Mouse (Mus musculus) kidney, adult 8-10 months (tissue): Measurements from ENCODE around the gene Gpbar1.
"Not testable (repeated sequence)": the region's sequence is repeated elsewhere in the genome, so short reads cannot be mapped to it uniquely, and the experiment has no call there.

Source experiments
- DNase-seq, 2 experiments: peaks; one replicate each; pipeline ENCODE4 v3.0.0; 2022

Gpbar1 gene

DNA sequence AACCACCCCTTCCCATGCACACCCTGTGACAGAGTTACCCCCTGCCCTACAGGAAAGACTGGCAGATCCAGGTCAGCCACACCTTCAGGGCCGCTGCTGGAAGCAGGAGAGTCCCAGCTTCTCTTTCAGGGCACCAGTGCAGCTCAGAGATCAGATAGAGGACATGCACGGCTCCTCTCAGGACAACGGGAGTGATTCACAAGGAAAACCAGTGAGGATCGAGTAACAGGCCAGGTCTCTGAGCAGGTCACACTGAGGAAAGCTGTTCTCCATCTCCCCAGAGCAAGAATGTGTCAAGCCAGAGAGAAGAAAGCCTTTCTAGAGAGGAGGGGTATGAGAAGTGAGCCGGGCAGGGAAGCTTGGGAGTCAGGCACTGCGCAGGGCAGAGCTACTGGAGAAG is 18.1 kb downstream of the Gpbar1 start:
- no peak for DNase-seq

DNA sequence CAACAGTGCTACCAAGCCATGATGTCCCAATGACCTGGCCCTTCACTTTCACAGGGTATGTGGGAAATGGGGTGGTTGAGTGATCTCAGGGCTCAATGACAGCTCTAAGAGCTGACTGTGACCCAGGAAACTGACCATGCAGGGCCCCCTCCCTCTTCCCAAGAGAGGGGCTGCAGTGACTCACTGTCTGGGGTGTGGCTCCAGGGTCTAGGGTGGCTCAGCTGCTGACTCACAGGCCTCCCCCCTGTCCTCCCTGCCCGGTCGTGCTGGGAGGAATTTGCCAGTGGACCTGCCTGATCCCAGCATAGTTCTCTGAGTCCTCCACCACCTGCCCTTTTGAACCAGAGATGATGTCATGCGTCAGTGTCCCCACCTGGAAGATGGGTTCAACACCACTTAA is 18.9 kb downstream of the Gpbar1 start:
- DNase-seq = no peak

DNA sequence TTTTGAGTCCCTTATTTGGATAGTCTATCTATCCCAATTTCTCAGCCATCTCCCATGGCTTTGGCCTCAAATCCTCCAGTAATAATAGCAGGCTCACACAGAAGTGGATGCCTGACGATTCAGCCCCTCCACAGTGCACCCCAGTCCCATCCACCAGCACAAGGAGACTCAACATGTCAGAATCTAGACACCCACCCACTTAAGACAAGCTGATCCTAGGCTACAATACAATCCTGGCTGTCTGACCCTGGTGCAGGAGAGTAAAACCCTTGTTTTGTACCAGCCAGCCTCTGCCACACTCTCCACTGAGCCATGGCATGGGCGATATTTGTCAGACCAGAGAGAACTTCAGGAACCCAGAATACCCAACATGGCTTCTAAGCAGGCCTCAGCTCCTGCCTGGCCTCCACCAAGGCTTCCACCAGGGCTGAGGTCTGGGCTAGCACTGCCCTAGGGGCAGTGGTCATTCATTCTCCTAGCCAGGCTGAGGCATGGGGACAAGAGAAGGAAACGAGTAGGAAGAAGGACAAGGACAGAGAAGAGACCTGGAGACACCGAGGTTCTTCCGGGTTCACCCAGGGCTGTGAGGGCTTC is 19.9 kb downstream of the Gpbar1 start:
- no peak for DNase-seq

DNA sequence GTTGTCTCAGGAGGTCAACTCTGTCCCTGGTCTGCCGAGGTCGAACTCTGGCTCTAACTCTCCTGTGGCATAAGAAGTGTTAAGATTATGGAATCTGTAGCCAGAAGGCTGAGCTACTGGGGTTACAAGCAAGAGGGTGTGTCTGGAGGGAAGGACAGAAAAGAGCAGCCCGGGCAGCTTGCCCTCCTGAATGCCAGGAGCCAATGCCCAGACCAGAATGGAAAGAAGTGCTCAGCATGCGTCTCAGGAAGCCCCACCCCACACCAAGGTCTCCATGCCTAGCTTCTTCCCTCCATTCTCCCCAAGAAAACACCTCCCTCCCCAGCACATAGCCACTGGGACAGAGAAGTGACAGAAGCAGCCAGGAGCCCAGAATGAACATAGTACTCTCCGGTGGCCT is 20.6 kb downstream of the Gpbar1 start:
- no peak for DNase-seq

DNA sequence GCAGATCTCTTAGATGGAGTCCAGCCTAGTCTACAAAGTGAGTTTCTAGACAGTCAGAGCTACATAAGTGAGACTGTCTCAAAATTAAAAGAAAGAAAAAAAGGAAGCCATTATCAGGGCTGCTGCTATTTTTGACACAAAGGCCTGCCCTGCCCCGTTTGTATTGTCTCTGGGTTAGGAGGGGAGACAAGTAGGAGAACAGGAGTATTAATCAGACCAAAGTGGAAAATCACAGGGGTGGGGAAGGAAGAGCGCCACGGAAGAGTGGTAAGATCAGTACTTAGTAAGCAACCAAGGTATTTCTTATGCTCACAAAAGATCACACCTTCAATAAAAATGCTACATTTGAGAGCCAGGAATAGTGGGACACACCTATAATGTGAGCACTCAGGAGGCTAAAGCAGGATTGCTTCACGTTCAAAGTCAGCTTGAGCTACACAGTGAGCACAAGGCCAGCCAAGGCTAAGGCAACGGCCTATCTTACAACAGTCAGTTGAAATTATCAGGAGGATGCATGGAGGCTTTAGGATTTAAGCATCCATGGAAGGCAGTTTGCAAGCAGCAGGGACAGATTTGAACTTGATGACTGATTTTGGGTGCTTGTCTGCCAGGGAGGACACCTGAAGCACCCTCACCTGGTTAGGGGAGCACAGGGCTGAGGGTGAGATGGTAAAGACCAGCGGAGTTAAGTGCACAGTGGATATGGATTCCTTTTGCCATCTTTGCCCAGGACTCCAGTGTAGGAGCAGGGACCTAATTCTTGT is 22.2 kb downstream of the Gpbar1 start:
- no peak for DNase-seq

DNA sequence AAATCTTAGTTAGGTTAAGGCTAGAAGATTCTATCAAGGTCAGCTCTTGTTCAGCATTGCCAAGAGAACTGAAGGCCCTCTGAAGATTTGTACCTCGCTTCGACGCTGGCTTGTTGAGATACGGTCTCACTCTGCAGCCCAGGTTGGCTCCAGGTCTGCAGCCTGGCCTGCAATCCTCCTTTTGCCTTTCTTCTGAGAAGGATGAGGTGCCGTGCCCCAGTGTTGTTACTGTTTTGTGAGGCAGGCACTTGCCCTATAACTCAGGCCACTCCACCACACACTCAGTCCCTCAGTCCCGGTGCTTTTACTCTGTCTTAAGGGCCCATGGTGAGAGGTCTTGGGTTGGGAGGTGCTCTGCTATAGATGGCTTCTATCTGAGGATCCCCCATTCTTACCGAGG is 23.9 kb downstream of the Gpbar1 start:
- DNase-seq = no peak

DNA sequence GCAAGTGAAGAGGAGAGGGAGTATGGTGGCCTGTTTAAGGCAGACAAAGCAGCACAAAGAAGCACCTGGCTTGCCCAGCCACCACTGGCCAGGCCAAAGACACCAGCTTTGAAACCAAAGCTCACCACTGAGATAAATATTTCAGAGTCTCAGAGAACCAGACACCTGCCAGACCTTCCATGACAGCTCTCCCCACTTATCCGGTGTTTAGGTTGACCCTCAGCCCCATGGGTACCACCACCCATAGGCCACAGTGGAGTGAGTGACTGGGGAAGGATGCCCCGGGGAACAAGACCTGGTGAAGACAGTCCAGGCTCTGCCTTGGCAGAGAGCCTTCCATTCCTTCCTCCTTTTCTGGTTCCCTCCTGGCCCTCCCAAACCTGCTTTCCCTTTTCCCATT is 24.5 kb downstream of the Gpbar1 start:
- no peak for DNase-seq

DNA sequence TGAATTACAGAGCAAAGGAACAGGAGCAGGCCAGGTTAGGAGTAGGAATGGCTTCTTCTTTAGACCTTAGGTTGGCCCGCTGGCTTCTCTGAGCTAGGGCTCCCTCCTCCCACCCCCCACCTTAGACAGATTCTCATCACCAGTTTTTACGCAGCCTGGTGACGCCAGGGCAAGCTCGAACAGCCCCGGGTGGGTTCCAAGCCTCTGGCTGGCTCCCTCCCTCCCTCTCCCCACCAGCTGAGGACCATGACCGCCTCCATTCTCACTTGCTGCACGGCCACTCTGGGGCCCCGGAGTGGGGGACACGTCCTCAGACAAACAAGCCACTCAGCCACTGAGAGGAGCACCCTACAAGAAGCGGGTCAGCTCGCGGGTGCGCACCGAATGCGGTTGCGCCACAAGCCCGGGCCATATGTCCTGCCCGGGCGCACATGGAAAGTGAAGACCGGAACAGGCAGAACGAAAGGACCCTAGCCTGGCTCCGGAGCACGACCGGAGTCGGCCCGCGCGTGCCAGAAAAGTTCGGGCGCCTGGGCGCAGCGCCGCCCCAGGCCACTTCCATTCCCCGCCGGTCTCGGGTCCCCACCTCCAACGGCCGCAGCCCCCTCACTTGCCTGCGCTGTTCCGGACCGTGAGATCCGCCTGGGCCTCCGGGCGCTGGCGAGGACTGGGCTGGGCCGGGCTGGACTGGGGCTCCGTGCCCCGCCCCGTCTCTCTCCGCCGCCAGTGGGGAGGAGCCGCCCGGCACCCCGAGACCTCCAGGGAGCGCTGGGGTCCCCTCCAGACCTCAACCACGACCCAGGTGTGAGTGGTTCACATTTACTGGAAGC is 25.4 kb downstream of the Gpbar1 start:
- peak; percentile 70 to 71 for DNase-seq

DNA sequence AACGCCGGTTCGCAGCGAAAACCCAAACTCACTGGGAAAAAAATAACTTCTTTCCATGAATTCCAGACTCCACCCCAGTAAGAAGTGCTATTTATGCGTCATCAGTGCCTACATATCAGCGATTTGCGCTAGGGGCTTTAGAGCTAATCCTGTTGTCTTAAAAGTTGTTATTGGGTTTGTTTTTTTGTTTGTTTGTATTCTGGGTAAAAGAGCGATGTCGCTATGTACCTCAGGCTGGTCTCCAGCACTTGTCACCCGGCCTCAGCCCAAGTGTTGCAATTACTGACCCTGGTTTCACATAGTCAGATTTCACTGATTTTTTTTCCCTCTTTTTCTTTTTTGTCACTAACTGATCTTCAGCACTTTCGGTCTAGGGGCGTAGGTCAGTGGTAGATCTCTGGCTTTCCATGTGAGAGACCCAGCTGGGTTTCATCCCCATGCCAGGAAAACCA is 26.0 kb downstream of the Gpbar1 start:
- DNase-seq = no peak

DNA sequence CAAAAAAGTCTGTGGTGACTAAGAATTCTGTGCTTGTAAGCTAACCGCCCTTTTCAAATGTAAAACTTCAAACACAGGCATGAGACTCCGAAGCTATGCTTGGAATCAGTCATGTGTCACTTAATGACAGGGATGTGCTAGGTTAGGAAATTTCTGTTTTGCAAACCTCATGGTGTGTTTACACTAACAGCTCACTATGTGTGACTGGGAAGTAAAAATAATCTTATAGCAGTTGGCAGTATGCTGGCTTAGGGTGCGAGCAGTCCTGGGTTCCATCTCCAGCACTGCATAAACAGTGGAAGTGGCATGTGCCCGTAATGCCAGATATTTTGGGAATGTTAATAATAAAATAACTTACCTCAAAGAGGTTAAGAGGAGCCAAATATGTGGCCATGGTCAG is 26.6 kb downstream of the Gpbar1 start:
- no peak for DNase-seq

DNA sequence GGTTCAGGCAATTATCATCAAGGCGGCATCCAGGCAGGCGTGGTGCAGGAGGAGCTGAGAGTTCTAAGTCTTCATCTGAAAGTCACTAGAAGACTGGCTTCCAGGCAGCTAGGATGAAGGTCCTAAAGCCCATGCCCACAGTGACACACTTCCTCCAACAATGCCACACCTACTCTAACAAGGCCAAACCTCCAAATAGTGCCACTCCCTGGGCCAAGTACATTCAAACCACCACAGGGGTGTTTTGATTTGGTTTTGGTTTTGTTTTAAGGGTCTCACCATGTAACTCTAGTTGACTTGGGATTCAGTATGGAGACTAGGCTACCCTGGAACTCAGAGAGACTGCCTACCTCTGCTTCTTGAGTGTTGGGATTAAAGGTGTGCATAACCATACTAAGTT is 27.2 kb downstream of the Gpbar1 start, which contains the start of gene Tmbim1:
Gene Tmbim1, minus strand, starts transcription at position 101 of the 400 bp plus-strand sequence.
- no peak for DNase-seq

DNA sequence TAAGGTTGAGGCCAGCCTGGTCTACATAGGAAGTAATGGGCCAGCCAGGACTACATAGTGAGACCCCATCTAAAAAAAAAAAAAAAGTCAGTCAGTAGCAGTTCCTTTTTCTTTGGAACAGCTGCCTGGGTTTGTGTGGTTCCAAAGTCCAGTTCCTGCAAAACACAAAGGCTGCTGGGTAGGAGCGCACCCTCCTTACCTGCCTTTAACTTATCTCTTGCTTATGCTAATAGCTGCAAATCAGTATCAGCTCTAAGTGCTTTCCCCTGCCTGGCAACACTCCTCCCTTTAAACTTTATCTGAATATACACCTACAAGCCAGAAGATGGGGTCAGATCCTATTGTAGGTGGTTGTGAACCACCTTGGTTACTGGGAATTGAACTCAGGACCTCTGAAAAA is 28.8 kb downstream of the Gpbar1 start:
- no peak for DNase-seq

DNA sequence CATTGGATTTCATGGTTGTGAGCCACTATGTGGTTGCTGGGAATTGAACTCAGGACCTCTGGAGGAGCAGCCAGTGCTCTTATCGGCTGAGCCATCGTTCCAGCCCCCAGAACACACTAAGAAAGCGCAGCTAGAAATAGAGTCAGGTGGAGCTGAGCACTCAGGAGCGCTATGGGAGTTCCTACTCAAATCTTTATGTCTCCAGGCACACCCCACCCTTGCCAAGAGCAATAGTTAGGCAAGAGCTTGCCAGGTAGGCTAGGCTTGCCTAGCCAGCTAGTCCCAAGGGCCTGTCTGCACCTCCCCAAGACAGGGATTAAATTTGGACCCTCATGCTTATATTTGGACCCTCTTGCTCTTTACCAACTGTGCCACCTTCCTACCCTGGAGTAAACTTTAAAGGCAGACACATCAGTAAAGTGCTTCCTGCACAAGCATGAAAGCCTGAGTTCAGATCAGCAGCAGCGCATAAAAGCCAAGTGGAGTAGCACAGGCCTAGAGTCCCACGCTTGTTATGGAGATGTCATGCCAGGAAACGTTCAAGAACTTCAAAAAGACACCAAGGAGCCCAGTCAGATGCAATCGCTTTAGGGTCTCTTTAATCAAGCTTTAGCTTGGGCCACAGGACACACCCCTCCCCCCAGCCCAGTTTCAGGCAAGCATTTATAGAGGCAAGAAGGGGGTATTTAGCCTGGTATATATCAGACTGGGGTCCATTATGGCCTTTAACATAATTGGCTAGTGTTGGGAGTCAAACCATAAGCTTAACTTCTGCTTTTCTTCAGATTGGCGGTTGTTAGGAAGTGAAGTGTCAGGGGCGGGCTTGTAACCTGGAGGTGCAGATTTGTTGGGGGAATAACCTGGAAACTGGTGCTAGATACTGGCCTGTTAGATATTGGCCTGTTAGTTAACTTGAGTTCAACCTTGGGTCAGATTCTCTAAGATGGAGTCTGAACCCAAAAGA is 29.9 kb downstream of the Gpbar1 start:
- DNase-seq = no peak

DNA sequence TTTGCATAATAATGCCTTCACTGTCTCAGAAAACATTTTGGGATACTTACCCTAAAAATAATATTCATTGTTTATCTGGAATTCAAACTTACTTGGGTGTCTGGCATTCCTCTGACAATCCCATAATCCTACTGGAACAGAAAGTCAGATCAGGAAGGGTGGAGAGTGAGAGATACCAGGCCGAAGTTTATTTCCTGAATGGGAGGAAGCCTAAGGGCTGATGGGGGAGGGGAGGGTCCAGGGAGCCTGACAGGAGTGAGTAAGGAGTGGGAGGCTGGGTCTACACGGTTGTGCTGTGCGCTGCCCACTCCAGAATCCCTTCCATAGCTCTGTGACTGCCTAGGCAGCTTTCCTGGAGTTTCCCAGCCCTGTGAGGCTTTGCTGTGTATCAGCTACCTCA is 31.4 kb downstream of the Gpbar1 start:
- no peak for DNase-seq

DNA sequence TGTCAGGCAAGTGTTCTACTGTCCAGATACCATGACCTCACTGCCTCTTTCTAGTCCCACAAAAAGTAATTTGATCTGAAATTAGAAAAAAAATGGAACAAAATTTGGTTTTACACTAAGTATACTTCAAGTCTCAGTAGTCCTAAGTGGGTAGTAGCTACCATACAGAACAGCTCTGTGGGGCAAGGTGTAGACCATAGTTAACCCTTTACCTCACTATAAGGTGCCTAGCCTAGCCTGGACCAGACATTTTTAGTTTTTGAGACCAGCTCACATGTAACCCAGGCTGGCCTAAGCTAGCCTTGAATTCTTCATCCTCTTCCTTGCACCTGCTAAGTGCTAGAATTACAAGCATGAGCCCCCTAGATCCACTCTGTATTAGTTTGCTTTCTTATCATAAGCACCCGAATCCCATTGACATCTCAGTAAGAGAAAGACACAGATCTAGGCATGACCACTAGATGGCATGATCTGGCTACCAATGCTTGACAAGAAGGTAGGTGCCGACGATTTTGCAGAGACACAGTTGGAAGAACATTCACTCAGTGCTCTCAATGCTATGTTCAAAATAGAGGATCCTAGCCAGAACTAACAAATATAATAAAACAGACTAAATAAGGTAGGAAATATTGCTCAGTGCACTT is 34.8 kb downstream of the Gpbar1 start:
- DNase-seq = peak; percentile 71 to 80

DNA sequence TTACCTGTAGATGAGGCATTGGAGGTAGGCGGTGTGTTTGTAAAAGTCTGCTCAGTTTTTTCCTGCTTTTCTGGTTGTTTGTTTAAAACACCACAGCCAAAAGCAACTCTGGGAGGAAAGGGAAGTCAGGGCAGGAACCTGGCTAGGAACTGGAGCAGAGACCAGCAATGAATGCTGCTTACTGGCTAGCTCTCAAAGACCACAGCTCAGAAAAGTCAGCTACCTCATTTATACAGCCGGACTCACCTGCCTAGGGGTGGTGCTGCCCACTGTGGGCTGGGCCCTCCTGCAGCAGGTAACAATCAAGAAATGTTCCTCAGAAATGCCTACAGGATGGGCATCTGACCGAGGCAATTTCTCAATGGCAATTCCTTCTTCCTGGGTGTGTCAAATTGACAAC is 36.4 kb downstream of the Gpbar1 start:
- no peak for DNase-seq

DNA sequence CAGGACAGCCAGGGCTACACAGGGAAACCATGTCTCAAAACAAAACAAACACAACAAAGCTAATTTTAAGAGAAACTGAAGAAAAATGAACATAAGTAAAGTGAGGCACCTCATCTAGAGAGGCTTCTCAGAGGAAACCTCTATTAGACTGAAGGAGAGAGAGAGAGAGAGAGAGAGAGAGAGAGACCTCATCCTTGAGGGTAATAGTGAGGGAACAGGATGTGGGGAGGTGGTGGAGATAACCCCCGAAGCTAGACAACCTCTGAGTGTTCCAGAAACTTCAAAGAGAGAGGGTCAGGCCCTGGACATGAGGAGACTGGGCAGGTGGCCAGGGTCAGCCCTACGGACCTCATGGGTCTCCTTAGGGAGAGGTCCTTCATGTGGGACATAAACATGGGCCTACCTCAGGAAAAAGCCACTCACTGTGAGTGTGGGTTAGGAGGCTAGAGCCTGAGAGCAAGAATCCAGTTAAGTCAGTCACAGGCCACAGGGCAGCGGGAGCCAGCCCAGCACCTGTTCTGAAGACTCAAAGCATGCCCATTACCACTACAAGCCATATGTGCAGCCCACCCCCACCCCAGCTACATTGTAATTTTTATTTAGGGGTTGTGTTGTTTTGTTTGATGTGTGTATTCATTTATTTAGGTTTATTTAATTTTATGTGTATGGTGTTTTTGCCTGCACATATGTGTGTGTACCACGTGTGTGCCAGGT is 37.9 kb downstream of the Gpbar1 start:
- no peak for DNase-seq

DNA sequence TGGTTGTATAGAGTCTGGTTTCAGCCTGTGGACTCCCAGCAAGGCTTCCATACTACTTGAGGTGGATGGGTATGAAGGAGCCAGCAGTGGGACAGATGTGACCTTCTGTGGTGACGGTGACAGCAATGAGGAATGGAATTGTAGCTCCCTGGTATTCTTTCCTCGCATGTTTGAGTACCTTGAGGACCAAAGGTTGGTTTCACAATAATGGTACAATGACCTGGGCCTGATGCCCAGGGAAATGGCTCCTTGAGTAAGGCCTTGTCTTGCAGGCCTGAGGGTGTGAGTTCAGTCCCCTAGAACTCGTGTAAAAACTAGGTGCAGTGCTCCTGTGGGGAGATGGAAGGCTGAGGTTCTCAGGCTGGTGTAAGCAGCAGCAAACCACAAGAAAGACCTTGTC is 40.4 kb downstream of the Gpbar1 start:
- DNase-seq = no peak

DNA sequence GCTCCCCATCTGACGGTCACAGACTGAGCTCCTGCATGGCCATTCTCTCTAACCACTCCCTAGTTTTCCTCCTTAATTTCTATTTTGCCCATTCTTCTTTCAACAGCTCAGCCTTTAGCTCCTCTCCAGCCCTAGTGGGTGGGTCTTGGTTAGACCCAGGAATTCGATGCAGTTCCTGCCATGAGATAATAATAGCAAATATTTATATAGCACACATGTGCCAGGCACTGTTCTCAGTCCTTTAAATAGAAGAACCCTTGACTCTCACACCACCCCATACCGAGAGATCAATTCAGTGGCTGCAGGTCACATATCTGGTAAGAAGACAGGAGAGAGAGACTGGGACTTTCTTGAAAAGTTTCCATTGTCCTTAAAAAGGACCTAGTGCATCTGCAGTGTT is 43.0 kb downstream of the Gpbar1 start:
- DNase-seq = no peak

DNA sequence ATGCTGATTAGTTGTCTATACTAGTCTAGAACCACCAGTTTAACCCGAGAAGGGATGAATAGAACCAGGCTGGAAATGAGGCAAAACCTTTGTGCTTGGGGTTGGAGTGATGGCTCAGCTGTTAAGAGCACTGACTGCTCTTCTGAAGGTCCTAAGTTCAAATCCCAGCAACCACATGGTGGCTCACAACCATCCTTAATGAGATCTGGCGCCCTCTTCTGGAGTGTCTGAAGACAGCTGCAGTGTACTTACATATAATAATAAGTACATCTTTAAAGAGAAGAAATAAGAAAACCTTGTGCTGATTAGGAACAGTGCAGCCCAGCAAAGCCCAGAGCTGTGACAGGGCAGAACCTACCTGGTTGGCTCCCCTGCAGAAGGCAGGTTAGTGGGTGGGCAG is 48.6 kb downstream of the Gpbar1 start:
- DNase-seq = not testable (repeated sequence)
